Mouse (Mus musculus): ENCODE data around the gene Gm21887. TPM values are rescaled to one million over a fixed set of nuclear protein-coding genes. Genes with fewer than 3 reads are reported as not detected.
"Not testable (repeated sequence)": the region's sequence is repeated elsewhere in the genome, so short reads cannot be mapped to it uniquely, and the experiment has no call there.

The Gm21887 gene
- total RNA-seq, 2 experiments from 2014 or later, result 29.2 to 38.0 TPM

GRCm38 (mm10) chrX:169996926-169997325, 12.5 kb upstream of the Gm21887 start:
- ATAC-seq (ENCODE audit: poor library complexity, severe bottlenecking), result peak; percentile 40

DNA sequence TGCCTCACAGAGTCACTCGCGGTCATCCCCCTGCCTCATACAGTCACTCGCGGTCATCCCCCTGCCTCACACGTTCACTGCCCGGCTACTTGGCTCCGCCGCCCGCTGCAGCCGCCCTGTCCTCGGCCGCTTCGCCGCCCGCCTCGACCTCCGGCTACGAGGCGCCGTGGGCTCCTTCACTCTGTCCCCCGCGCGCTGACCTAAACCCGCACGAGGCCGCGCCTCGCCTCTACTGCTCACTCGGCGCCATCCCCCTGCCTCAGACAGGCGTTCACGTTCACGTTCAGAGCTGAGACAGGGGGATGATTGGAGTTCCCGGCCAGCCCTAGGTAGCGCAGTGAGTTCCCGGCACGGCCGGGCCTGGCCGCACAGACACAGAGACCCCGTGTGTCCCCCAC, 12.0 kb upstream of the Gm21887 start:
- peak; percentile 1 for ATAC-seq (ENCODE audit: poor library complexity, severe bottlenecking)

GRCm38 (mm10) chrX:169997854-169998456, 11.5 kb upstream of the Gm21887 start:
- ATAC-seq (ENCODE audit: poor library complexity, severe bottlenecking), result peak; percentile 62

GRCm38 (mm10) chrX:169998559-169999219, 10.8 kb upstream of the Gm21887 start:
- ATAC-seq (ENCODE audit: poor library complexity, severe bottlenecking), result not testable (repeated sequence)

DNA sequence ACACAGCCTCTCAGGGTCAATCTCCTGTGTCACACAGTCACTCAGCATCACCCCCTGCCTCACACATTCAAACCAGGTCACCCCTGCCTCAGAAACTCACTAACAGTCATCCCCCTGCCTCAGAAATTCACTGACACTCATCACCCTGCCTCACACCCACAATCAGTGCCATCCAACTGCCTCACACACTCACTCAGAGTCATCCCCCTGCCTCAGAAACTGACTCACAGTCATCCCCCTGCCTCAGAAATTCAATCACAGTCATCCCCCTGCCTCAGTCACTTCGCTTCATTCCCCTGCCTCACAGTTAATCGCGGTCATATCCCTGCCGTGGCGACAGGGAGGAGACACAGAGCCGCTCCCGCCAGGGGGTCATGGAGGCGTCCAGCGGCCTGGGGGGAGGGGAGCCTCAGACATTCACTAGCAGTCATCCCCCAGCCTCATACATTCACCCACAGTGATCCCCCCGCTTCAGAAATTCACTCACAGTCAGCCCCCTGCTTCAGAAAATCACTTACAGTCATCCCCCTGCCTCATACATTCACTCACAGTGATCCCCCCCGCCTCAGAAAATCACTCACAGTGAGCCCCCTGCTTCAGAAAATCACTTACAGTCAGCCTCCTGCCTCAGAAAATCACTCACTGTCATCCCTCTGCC, 10.1 kb upstream of the Gm21887 start:
- not testable (repeated sequence) for ATAC-seq (ENCODE audit: poor library complexity, severe bottlenecking)

DNA sequence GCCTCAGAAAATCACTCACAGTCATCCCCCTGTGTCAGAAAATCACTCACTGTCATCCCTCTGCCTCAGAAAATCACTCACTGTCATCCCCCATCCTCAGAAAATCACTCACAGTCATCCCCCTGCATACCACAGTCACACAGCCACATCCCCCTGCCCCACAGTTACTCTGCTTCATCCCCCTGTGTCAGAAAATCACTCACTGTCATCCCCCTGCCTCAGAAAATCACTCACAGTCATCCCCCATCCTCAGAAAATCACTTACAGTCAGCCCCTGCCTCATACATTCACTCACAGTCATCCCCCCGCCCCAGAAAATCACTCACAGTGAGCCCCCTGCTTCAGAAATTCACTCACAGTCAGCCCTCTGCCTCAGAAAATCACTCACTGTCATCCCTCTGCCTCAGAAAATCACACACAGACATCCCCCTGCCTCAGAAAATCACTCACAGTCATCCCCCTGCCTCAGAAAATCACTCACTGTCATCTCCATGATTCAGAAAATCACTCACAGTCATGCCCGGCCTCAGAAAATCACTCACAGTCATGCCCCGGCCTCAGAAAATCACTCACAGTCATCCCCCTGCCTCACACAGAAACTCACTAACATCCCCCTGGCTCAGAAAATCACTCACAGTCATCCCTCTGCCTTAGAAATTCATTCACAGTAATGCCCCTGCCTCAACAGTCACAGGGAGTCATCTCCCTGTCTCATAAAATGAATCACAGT, 9.4 kb upstream of the Gm21887 start:
- not testable (repeated sequence) for ATAC-seq (ENCODE audit: poor library complexity, severe bottlenecking)

DNA sequence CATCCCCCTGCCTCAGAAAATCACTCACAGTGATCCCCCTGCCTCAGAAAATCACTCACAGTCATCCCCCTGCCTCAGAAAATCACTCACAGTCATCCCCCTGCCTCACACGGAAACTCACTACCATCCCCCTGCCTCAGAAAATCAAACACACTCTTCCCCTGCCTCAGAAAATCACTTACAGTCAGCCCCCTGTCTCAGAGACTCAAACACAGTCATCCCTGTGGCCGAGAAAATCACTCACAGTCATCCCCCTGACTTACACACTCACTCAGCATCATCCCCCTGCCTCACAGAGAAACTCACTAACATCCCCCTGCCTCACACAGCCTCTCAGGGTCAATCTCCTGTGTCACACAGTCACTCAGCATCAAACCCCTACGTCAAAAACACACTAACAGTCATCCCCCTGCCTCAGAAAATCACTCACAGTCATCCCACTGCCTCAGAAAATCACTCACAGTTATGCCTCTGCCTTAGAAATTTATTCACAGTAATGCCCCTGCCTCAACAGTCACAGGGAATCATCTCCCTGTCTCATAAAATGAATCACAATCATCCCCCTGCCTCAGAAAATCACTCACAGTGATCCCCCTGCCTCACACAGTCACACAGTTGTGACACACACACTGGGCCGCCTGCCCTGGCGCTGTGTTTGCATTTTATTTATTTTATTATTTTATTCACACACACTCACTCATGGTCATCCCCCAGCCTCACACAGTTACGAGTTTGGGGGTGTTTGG, 8.6 kb upstream of the Gm21887 start:
- ATAC-seq (ENCODE audit: poor library complexity, severe bottlenecking), result not testable (repeated sequence)

DNA sequence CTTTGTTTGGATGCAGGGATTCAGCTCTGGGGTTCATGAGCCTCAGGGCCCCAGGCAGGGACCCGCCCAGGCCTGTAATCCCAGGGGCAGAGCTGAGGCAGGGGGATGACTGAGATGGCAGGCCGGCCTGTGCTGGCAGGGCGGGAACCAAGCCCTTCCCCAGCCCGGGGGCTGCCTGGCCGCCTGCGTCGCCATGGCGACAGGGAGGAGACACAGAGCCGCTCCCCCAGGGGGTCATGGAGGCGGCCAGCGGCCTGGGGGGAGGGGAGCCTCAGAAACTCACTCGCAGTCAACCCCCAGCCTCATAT, 8.1 kb upstream of the Gm21887 start:
- ATAC-seq (ENCODE audit: poor library complexity, severe bottlenecking), result not testable (repeated sequence)

DNA sequence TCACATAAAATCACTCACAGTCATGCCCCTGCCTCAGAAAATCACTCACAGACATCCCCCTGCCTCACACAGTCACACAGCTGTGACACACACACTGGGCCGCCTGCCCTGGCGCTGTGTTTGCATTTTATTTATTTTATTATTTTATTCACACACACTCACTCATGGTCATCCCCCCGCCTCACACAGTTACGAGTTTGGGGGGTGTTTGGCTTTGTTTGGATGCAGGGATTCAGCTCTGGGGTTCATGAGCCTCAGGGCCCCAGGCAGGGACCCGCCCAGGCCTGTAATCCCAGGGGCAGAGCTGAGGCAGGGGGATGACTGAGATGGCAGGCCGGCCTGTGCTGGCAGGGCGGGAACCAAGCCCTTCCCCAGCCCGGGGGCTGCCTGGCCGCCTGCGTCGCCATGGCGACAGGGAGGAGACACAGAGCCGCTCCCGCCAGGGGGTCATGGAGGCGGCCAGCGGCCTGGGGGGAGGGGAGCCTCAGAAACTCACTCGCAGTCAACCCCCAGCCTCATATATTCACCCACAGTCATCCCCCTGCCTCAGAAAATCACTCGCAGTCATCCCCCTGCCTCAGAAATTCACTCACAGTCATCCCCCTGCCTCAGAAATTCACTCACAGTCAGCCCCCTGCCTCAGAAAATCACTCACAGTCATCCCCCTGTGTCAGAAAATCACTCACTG, 6.8 kb upstream of the Gm21887 start:
- not testable (repeated sequence) for ATAC-seq (ENCODE audit: poor library complexity, severe bottlenecking)

GRCm38 (mm10) chrX:170003536-170003935, 5.9 kb upstream of the Gm21887 start:
- not testable (repeated sequence) for ATAC-seq (ENCODE audit: poor library complexity, severe bottlenecking)

DNA sequence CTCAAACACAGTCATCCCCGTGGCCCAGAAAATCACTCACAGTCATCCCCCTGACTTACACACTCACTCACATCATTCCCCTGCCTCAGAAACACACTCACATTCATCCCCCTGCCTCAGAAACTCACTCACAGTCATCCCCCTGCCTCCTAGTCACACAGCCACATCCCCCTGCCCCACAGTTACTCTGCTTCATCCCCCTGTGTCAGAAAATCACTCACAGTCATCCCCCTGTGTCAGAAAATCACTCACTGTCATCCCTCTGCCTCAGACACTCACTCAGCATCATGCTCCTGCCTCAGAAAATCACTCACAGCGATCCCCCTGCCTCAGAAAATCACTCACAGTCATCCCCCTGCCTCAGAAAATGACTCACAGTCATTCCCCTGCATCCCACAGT, 5.2 kb upstream of the Gm21887 start:
- ATAC-seq (ENCODE audit: poor library complexity, severe bottlenecking), result not testable (repeated sequence)

- not testable (repeated sequence) for ATAC-seq (ENCODE audit: poor library complexity, severe bottlenecking)
Observed at GRCm38 (mm10) chrX:170004793-170005192, 4.7 kb upstream of the Gm21887 start.

DNA sequence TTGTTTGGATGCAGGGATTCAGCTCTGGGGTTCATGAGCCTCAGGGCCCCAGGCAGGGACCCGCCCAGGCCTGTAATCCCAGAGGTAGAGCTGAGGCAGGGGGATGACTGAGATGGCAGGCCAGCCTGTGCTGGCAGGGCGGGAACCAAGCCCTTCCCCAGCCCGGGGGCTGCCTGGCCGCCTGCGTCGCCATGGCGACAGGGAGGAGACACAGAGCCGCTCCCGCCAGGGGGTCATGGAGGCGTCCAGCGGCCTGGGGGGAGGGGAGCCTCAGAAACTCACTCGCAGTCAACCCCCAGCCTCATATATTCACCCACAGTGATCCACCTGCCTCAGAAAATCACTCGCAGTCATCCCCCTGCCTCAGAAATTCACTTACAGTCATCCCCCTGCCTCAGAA, 4.3 kb upstream of the Gm21887 start:
- not testable (repeated sequence) for ATAC-seq (ENCODE audit: poor library complexity, severe bottlenecking)

- not testable (repeated sequence) for ATAC-seq (ENCODE audit: poor library complexity, severe bottlenecking)
Observed at GRCm38 (mm10) chrX:170005695-170006297, 3.7 kb upstream of the Gm21887 start.

- not testable (repeated sequence) for ATAC-seq (ENCODE audit: poor library complexity, severe bottlenecking)
Observed at GRCm38 (mm10) chrX:170006694-170007247, 2.7 kb upstream of the Gm21887 start.

DNA sequence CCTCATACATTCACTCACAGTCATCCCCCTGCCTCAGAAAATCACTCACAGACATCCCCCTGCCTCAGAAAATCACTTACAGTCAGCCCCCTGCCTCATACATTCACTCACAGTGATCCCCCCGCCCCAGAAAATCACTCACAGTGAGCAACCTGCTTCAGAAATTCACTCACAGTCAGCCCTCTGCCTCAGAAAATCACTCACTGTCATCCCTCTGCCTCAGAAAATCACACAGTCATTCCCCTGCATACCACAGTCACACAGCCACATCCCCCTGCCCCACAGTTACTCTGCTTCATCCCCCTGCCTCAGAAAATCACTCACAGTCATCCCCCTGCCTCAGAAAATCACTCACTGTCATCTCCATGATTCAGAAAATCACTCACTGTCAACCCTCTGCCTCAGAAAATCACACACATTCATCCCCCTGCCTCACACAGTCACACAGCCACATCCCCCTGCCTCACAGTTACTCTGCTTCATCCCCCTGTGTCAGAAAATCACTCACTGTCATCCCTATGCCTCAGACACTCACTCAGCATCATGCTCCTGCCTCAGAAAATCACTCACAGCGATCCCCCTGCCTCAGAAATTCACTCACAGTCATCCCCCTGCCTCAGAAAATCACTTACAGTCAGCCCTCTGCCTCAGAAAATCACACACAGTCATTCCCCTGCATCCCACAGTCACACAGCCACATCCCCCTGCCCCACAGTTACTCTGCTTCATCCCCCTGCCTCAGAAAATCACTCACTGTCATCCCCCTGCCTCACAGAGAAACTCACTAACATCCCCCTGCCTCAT, 1.9 kb upstream of the Gm21887 start:
- ATAC-seq (ENCODE audit: poor library complexity, severe bottlenecking), result not testable (repeated sequence)

DNA sequence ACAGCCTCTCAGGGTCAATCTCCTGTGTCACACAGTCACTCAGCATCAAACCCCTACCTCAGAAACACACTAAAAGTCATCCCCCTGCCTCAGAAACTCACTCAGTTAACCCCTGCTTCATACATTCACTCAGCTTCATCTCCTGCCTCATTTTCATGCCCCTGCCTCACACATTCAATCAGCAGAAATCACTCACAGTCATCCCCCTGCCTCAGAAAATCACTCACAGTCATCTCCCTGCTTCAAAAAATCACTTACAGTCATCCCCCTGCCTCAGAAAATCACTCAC, 1.3 kb upstream of the Gm21887 start:
- ATAC-seq (ENCODE audit: poor library complexity, severe bottlenecking), result not testable (repeated sequence)

DNA sequence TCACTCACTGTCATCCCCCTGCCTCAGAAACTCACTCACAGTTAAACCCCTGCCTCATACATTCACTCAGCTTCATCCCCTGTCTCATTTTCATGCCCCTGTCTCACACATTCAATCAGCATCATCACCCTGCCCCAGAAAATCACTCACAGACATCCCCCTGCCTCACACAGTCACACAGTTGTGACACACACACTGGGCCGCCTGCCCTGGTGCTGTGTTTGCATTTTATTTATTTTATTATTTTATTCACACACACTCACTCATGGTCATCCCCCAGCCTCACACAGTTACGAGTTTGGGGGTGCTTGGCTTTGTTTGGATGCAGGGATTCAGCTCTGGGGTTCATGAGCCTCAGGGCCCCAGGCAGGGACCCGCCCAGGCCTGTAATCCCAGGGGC, 875 bp upstream of the Gm21887 start:
- ATAC-seq (ENCODE audit: poor library complexity, severe bottlenecking), result not testable (repeated sequence)

- ATAC-seq (ENCODE audit: poor library complexity, severe bottlenecking), result peak; percentile 87
Observed at GRCm38 (mm10) chrX:170009801-170010221, 352 bp downstream of the Gm21887 start.

Measured in megakaryocyte, adult 5-6 weeks (primary cell).